Mouse (Mus musculus) hindbrain, postnatal 0 days (tissue): Measurements from ENCODE around the gene Ahdc1. TPM values are rescaled to one million over a fixed set of nuclear protein-coding genes. Genes with fewer than 3 reads are reported as not detected.

Experiments
- ATAC-seq: fragments of 200-750 bp; cut with Nextera tagmentation; 2 replicates; pipeline ENCODE4 v1.8.0; 2017; ENCODE audit warnings: mild to moderate bottlenecking, moderate TSS enrichment, moderate library complexity
- DNase-seq: peaks from one replicate; pipeline ENCODE4 v3.0.0-alpha.2; 2015; ENCODE audit warnings: low spot score
- H3K27ac ChIP-seq: fragments of 300-500 bp; sonication (generic); 2 replicates; pipeline ENCODE4 v1.5.1; 2014; ENCODE audit warnings: mild to moderate bottlenecking
- H3K27me3 ChIP-seq: fragments of 300-500 bp; sonication (generic); 2 replicates; pipeline ENCODE4 v1.6.1; 2014; ENCODE audit warnings: low read length, mixed read lengths; ENCODE audit not compliant: insufficient read depth
- H3K36me3 ChIP-seq: fragments of 300-500 bp; sonication (generic); 2 replicates; pipeline ENCODE4 v1.6.1; 2014; ENCODE audit warnings: low read length, mixed read lengths; ENCODE audit not compliant: insufficient read depth
- H3K4me1 ChIP-seq: fragments of 300-500 bp; sonication (generic); 2 replicates; pipeline ENCODE4 v1.6.1; 2014; ENCODE audit warnings: antibody characterized with exemption, low read length, mixed read lengths; ENCODE audit not compliant: insufficient read depth
- H3K4me2 ChIP-seq: fragments of 300-500 bp; sonication (generic); 2 replicates; pipeline ENCODE4 v1.6.1; 2014; ENCODE audit warnings: low read depth, mild to moderate bottlenecking, low read length, moderate library complexity, mixed read lengths
- H3K4me3 ChIP-seq: fragments of 300-500 bp; sonication (generic); 2 replicates; pipeline ENCODE4 v1.5.1; 2014; ENCODE audit warnings: low read length
- H3K9ac ChIP-seq: fragments of 300-500 bp; sonication (generic); replicated peaks from 2 replicates; pipeline ENCODE4 v1.6.1; 2014; ENCODE audit warnings: mild to moderate bottlenecking, low read length, moderate library complexity, mixed read lengths
- H3K9me3 ChIP-seq: fragments of 300-500 bp; sonication (generic); 2 replicates; pipeline ENCODE4 v1.6.1; 2016; ENCODE audit warnings: low read length, mixed read lengths
- CTCF ChIP-seq: IDR thresholded peaks from 2 replicates; pipeline ENCODE4 v1.5.1; 2016; ENCODE audit warnings: antibody characterized with exemption, control low read depth, low read depth
- WGBS: fragments of 180-500 bp; shearing (Covaris S2); extraction: QIAGEN DNeasy Blood & Tissue Kit; methylation state at CpG from one replicate; pipeline ENCODE4 v1.1.7; 2014; 5-methylcytosine and 5-hydroxymethylcytosine counted together
- polyA plus RNA-seq: library from polyadenylated mRNA; unstranded; fragments of >200 nt; fragmentation: Nextera tagmentation; extraction: Ambion mirVana; gene quantifications from 2 replicates; pipeline ENCODE4 v1.2.1, GENCODE M21; 2015
- total RNA-seq: library from RNA; depleted of rRNA; stranded (reverse); fragments of >200 nt; gene quantifications from 2 replicates; pipeline ENCODE4 v1.2.3, GENCODE M21; 2014

Ahdc1 gene
- total and polyA plus RNA-seq, 2 experiments from 2014 or later, result 10.8 to 106 TPM

DNA sequence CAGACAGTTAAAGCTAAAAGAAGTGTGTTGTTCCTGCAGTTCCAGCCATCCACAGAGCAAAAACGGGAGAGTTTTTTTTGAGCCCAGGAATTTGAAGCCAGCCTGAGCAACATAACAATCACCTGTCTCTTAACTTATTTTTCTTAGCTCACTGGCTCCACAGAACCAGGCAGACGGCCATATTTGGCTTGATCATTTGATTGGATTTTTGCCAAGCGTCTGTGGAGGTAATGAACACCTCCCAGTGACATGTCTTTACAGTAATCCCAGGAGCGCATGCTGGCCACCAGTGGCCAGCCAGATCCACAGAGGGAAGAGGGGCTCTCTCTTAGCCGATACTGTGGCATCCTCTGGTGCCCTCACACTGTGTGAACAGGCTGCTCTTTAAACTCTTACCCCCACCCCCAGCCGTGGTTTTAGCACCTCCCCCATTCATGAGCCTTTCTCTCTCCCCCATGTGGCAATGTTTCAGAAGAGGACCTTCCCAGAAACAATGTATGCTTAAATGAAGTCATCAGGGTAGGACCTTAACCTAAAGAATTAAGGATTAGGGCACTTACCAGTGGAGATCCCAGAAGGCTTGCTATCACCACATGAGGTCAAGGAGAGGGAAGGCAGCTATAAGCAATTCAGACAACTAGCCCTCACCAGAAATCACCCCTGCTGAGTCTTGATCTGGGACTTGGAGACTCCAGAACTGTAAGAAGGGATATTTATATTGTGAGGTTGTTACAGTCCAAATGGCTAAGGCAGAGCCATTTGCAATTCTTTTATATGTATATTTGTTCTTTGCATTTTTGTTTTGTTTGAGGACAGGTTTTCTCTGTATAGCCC lies 42.7 kb upstream of the Ahdc1 start:
- 35% methylated on average over 6 of the region's 6 CpGs for WGBS
- TF ChIP-seq CTCF, result no peak
- Histone ChIP-seq H3K4me2 (no peak overlapping the region), H3K9ac (no peak overlapping the region), H3K4me3 (no peak overlapping the region), H3K36me3 (no peaks in the 10 kb centered on the region), H3K27me3 (no peaks in the 10 kb centered on the region), H3K9me3 (no peaks in the 10 kb centered on the region), H3K4me1 (0 out of 2 replicates have a peak, but pooled peaks cover 9% of the 10 kb centered on the region), H3K27ac (no peak overlapping the region)
- no peak for ATAC-seq
- DNase-seq, result peak; percentile 42

DNA sequence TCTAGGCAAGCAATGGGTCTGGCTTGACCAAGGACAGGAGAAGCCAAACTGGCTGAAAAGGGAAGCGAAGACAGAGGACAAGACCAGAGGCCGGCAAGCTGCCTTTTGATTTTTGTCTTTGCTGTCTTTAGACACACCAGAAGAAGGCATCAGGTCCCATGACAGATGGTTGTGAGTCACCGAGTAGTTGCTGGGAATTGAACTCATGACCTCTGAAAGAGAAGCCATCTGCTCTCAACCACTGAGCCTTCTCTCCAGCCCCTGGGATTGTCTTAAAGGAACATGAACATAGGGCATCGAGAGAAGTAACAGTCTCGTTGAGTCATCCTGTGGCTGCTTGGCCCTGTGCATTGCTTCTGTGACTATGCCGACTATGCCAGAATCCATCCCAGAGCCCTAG lies 39.5 kb upstream of the Ahdc1 start:
- H3K27ac ChIP-seq, result no peak overlapping the region
- H3K36me3 ChIP-seq, result no peaks in the 10 kb centered on the region
- DNase-seq, result no peak
- no peak for TF ChIP-seq CTCF
- H3K9me3 ChIP-seq, result no peaks in the 10 kb centered on the region
- no peak overlapping the region for H3K9ac ChIP-seq
- ATAC-seq, result no peak
- H3K4me1 ChIP-seq, result peaks cover 19% of the 10 kb centered on the region
- WGBS, result 67% methylated on average over 6 of the region's 6 CpGs
- H3K27me3 ChIP-seq, result no peaks in the 10 kb centered on the region
- no peak overlapping the region for H3K4me3 ChIP-seq
- no peak overlapping the region for H3K4me2 ChIP-seq

DNA sequence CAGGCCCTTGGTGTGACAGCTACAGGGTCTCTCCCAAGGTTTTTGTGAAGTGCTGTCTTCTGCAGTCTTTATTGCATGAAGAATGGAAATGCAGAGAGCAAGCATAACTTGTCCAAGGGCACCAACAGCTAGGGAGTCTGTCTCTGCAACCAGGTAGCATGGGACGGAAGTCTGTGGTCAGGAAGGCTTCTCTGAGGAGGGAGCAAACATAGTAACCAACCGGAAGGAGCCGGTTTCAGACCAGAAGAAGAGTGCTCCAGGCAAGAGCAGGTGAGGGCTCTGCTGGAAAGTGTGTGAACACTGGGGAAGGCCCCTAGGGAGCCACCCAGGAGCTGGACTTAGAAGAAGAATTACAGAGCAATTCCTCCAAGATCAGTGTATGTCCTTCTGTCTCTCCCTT lies 39.0 kb upstream of the Ahdc1 start:
- no peaks in the 10 kb centered on the region for H3K36me3 ChIP-seq
- H3K27me3 ChIP-seq, result no peaks in the 10 kb centered on the region
- no peaks in the 10 kb centered on the region for H3K9me3 ChIP-seq
- no peak for TF ChIP-seq CTCF
- peaks cover 19% of the 10 kb centered on the region for H3K4me1 ChIP-seq
- H3K4me2 ChIP-seq, result no peak overlapping the region
- DNase-seq (no peak), ATAC-seq (no peak)
- H3K9ac ChIP-seq, result no peak overlapping the region
- H3K4me3 ChIP-seq, result no peak overlapping the region
- H3K27ac ChIP-seq, result no peak overlapping the region
- 77% methylated on average over 3 of the region's 3 CpGs for whole genome bisulfite sequencing

DNA sequence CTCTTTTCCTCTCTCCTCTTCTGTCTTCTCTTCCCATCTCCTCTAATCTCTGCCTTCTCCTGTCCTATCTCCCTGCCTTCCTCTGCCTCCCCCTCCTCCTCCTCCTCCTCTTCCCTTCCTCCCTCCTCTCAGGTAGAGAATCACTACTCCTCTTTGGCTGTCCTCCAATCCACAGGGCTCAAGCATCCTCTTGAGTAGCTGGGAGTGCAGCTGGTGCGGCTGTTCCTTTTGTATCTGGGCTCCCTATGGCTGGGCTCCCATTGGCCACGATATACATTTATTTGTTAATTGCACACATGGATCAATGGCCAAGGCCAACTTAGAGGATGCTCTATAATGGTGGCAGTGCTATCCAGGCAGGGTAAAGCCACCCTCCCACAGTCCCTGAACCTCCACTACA lies 38.5 kb upstream of the Ahdc1 start:
- H3K9me3 ChIP-seq, result no peaks in the 10 kb centered on the region
- ATAC-seq (no peak), DNase-seq (no peak)
- no peaks in the 10 kb centered on the region for H3K27me3 ChIP-seq
- H3K4me1 ChIP-seq, result peaks cover 19% of the 10 kb centered on the region
- no peak overlapping the region for H3K4me2 ChIP-seq
- 20% methylated on average over 2 of the region's 2 CpGs for WGBS
- no peak overlapping the region for H3K27ac ChIP-seq
- no peak overlapping the region for H3K9ac ChIP-seq
- no peak for TF ChIP-seq CTCF
- no peaks in the 10 kb centered on the region for H3K36me3 ChIP-seq
- H3K4me3 ChIP-seq, result no peak overlapping the region

DNA sequence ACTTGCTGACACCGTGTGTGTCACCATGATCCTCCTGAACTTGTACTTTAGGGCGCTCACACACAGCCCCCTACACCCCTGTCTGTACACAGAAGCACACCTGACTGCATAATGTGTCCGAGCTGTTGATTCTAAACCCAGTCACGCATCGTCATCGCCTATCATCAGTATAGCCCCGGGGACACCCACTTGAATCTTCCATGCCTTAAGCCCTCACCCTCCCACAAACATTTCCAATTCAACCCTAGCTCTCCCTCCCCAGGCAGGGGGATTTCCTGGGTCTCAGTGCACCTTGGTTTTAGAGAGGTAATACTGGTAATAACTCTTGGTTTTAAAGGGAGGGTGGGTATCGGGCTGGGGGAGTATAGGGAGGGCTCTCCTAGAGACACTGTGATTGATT lies 37.9 kb upstream of the Ahdc1 start:
- Histone ChIP-seq H3K4me3 (no peak overlapping the region), H3K27me3 (no peaks in the 10 kb centered on the region), H3K27ac (no peak overlapping the region), H3K4me1 (peaks cover 19% of the 10 kb centered on the region), H3K9me3 (no peaks in the 10 kb centered on the region), H3K9ac (no peak overlapping the region), H3K36me3 (no peaks in the 10 kb centered on the region), H3K4me2 (no peak overlapping the region)
- ATAC-seq (peak; percentile 35; the same call in 1 of the 2 replicates), DNase-seq (no peak)
- TF ChIP-seq CTCF, result no peak
- WGBS, result 42% methylated on average over 8 of the region's 8 CpGs

DNA sequence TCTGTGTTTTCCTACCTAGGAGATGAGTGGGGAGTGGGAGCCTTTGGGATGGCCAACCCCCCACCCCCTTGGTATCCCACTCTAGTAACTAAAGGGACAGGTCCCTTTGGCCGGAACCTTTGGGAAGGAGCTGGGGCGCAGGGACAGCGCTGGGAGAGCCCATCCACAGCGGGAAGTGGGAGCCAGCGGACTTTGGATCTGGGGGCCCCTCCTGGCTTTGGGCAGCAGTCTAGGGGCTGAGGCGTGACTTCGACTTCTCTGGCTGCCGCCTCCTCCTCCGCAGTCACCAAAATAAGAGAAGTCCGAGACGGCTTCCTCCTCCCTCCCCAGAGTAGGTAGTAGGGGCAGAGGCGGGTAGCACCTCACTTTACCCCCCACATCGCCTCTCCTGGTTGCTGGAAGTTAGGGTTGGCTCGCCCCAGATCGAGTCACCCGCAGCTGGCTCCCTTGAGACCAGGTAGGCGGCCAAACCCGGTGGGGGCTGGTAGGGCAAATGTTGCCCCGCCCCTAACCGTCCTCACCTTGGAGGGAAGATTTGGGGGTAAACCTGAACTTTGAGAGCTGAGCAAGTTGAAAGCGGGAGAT lies 37.2 kb upstream of the Ahdc1 start, which contains the start of gene Fgr:
Gene Fgr, plus strand, starts transcription at position 282 of the 585 bp plus-strand sequence.
- Histone ChIP-seq H3K9me3 (no peaks in the 10 kb centered on the region), H3K4me2 (peak within 1 kb of the TSS; percentile 47), H3K4me3 (no peak within 1 kb of the TSS), H3K27ac (peak within 1 kb of the TSS; percentile 26; the same call in 1 of the 2 replicates), H3K27me3 (no peaks in the 10 kb centered on the region), H3K4me1 (peaks cover 19% of the 10 kb centered on the region), H3K36me3 (no peaks in the 10 kb centered on the region), H3K9ac (no peak within 1 kb of the TSS)
- no peak for ATAC-seq
- WGBS, result 14% methylated on average over 21 of the region's 21 CpGs
- TF ChIP-seq CTCF, result no peak
- no peak for DNase-seq

DNA sequence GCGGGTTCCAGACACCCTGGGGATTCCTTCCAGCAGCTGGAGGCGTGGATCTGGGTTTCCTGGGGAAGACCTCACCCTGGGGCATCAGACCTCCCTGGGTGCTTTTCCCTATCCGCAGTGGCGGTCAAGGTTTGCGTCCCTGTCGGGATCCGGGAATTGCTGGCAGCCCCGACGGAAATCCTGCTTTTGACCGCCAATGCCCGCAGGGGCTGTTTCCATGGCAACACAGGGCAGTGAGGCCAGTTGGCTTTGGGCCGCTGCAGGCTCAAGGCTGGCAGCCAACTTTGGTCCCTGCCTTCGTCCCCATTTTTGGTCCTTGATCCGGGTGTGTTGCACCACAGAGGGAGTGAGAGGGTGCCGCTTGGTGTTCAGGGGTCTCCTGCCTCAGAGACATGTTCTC lies 36.2 kb upstream of the Ahdc1 start:
- TF ChIP-seq CTCF, result peak; percentile 18; the same call in 1 of the 2 replicates
- DNase-seq (peak; percentile 90), ATAC-seq (peak; percentile 69)
- no peaks in the 10 kb centered on the region for H3K9me3 ChIP-seq
- H3K4me1 ChIP-seq, result peaks cover 19% of the 10 kb centered on the region
- H3K4me2 ChIP-seq, result peak overlapping the region; percentile 47
- peak overlapping the region; percentile 41 for H3K27ac ChIP-seq
- H3K4me3 ChIP-seq, result no peak overlapping the region
- no peaks in the 10 kb centered on the region for H3K27me3 ChIP-seq
- 2% methylated on average over 15 of the region's 15 CpGs for WGBS
- H3K9ac ChIP-seq, result no peak overlapping the region
- no peaks in the 10 kb centered on the region for H3K36me3 ChIP-seq
